Mouse (Mus musculus): ENCODE measurements at regions not wholly inside any gene's neighbourhood (a gene's known extent, or its start where the extent isn't known, plus 50 kb on each side); places are given as distances from the start of the nearest gene placed in this dataset.

GRCm38 (mm10) chr9:35328503-35328902 is 60.8 kb downstream of the Rpusd4 start:
- DNase-seq (ENCODE audit: low spot score in 2 of 2), result no peak

DNA sequence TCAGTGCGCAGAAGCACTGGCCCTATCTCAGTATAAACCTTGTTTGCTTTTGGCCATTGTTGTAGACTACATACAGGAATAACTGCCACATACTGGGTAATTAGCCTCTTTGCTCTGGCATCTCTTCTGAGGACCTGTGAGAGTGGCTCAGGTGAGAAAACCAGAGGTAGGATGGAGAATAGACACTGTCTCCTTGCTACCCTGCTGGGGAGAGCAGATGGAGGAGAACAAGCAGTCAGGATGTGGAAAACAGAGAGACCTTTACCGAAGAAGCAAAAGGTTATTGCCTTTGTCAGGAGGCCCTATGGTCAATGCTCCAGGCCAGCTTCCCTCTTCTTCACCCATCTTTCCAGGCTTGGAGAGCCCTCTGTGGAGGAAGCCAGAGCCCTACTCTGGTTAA is 62.7 kb downstream of the Rpusd4 start:
- no peak for DNase-seq (ENCODE audit: low spot score in 2 of 2)

GRCm38 (mm10) chr9:35331241-35331680 is 63.6 kb downstream of the Rpusd4 start:
- DNase-seq (ENCODE audit: low spot score in 2 of 2), result no peak

- no peak for DNase-seq (ENCODE audit: low spot score in 2 of 2)
Observed at GRCm38 (mm10) chr9:35332688-35333630, 65.3 kb downstream of the Rpusd4 start.

GRCm38 (mm10) chr9:35333631-35334005 is 66.0 kb downstream of the Rpusd4 start:
- DNase-seq (ENCODE audit: low spot score in 2 of 2), result no peak

DNA sequence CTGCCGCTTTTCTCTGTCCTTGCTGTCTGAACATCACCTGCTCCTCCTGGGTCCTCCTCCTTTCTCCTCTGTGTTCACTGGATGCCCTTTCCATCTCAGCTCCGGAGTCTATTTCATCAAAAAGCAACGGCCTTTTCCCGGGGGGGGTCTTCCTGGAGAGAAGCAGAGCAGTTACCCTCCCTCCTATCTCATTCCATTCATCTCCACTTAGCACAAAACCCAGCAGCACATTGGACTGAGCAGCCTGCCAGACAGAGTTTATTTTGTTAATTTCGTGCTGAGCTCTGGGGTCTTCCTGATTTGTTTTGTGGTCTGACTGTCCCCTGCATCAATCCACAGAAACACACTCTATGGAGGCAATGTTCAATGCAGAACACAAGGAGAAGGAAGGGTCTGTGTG is 66.9 kb downstream of the Rpusd4 start:
- no peak for DNase-seq (ENCODE audit: low spot score in 2 of 2)

GRCm38 (mm10) chr9:35335181-35335580 is 67.5 kb downstream of the Rpusd4 start:
- no peak for DNase-seq (ENCODE audit: low spot score in 2 of 2)

DNA sequence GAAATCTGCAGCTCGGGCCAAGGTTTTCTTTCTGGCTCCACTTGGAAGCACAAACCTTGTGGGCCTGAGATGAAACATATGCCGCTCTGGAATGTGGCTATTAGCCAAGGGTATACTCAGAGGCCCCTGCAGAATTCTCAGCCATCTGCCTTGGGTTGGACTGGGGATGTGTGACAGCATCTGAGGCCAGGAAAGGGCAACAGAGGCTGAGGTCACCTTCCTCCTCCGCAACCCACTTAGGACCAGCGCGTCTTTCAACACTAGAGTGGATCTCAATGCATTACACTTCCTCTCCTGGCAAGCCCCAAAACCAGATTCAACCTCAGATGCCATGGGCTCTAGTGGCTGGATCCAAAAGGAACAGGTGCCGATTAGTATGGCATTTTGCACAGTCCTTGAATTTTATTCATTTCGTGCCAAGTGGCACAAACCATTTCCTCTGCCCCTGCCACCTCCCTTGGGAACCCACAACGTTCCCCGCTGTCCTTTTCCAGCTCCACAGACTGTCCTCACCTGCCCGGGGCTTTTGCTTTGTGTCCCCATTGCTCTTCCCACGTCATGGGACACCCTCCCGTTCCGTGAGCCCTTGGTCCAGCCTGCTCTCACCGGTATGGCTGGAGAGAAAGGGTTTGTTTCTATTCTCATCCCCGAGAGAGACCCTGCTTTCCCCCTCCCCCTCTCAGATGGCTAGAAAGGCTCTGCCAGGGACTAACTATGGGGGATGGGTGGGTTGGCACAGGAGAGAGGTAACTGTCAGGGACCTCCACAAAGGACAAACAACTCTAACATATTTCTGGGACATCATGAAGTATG is 68.4 kb downstream of the Rpusd4 start:
- DNase-seq (ENCODE audit: low spot score in 2 of 2), result no peak

DNA sequence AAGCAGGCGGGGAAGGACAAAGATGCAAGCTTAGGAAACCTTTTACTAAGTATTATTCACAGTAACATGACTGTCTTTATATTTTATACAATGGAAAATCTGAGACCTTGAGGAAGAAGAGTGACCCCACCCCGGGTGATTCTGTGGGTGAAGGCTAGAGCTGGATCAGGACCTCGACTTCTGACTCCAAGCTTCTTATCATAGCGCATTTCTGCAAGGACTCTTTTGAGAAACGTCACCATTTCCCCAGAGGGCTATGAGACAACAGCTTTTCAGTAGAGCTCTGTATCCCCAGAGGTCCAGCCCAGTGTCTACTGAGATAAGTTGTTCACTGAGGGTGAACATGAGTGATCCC is 69.0 kb downstream of the Rpusd4 start:
- DNase-seq (ENCODE audit: low spot score in 2 of 2), result no peak

DNA sequence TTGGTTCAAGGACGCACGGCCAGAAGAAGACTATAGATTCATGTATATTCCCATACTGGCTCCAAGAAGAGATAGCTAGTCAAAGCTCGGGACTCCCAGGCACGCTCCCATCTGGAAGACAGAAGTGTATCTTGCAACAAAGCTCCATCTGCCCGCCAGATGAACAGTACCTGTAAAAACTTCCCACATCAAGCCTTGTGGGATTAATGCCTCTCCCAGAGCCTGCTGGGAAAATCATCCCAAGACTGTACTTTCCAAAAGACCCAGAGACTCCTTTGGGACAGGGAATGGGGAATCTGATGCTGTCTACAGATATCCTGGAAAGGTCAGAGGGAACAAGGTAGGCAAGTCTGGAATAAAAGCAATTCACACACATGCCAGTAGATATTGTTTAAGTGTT is 71.2 kb downstream of the Rpusd4 start:
- DNase-seq (ENCODE audit: low spot score in 2 of 2), result no peak

GRCm38 (mm10) chr9:35339492-35340262 is 72.0 kb downstream of the Rpusd4 start:
- DNase-seq (ENCODE audit: low spot score in 2 of 2), result no peak

- DNase-seq (ENCODE audit: low spot score in 2 of 2), result no peak
Observed at GRCm38 (mm10) chr9:35340263-35340573, 72.6 kb downstream of the Rpusd4 start.

DNA sequence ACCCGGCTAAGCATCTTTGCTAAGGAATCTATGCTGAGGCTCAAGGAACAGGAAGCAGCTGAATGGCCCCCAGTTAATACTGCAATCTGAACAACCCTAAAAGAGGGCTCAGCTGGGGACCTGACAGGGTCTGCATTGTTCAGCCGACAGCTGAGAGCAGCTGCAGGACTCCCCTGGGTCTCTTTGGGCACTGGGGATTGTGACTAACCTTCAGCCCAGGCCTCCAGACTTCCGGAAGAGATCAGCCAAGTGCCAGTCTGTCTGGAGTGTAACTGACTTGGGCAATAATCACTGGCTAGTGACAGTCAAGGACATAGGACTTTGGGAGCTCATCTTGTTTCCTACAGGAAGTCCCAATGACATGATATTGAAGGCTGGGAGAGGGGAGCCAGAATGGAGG is 73.1 kb downstream of the Rpusd4 start:
- DNase-seq (ENCODE audit: low spot score in 2 of 2), result peak in 1 of 2 experiments; percentile 29

GRCm38 (mm10) chr9:35341386-35341785 is 73.7 kb downstream of the Rpusd4 start:
- no peak for DNase-seq (ENCODE audit: low spot score in 2 of 2)

- peak in 1 of 2 experiments; percentile 43 for DNase-seq (ENCODE audit: low spot score in 2 of 2)
Observed at GRCm38 (mm10) chr9:35342436-35342835, 74.8 kb downstream of the Rpusd4 start.

- no peak for DNase-seq (ENCODE audit: low spot score in 2 of 2)
Observed at GRCm38 (mm10) chr9:35343336-35343735, 75.7 kb downstream of the Rpusd4 start.

GRCm38 (mm10) chr9:35344374-35344773 is 76.6 kb upstream of the Cdon start:
- no peak for DNase-seq (ENCODE audit: low spot score in 2 of 2)

- no peak for DNase-seq (ENCODE audit: low spot score in 2 of 2)
Observed at GRCm38 (mm10) chr9:35346378-35346777, 74.5 kb upstream of the Cdon start.

DNA sequence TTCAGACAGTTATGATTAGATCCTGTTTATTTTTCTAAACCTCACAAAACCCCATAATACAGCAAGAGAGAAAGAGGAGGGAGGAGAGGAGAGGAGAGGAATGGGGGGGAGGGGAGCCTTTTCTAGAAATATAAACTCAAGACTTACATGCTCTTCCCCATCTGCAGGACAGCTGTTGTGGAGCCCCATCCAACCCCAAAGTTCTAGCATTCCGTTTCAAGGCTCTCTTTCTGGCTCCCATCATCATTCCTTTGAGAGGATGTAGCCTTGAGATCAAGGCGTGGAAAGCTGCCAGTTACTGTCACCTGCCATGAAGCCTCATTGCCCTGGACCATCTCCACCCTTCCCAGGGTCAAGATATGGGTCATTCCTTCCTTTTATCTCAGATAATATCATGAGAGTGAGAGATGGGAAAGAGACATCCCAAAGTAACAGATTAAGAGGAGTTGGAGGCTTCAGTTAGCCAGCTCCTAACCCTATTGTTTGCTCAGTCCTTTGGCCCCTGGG is 70.8 kb upstream of the Cdon start:
- DNase-seq (ENCODE audit: low spot score in 2 of 2), result no peak

DNA sequence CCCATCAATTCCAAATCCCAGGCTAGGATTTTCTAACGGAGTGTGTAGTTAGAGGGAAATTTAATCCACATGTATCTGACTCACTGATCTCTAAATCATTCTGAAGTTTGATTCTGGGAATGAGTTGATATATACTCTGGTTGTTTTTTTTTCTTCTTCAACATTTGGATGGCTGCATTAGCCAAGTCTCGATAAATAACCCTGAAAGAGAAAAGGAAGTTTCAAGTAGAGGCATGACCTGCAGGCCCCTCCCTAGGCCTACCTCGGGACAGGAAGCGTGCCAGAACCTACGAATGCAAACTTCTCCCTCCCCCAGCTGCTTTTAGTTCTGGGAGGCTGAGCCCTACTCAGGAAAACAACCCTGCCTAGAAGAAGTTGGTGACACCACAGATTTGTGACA is 69.4 kb upstream of the Cdon start:
- no peak for DNase-seq (ENCODE audit: low spot score in 2 of 2)

- no peak for DNase-seq (ENCODE audit: low spot score in 2 of 2)
Observed at GRCm38 (mm10) chr9:35354652-35355130, 66.2 kb upstream of the Cdon start.

DNA sequence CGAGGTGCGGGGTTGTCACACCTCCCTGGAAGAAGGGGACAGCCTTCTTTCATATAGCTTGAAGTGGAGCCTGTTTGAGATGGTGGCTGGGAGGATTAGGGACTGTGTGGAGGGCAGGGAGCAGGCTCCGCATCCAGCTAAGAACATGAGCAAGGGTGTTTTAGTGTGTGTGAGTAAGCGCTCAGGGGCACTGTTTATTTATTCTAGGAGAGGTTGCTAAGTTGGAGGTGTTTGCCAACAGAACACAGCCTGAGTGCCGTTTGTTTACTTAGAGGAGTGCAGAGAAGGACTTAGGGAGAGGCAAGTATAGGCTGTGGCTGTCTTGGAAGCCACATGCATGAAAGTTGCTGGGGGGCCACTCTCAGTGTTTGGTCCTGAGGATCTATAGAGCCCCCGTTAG is 61.2 kb upstream of the Cdon start:
- DNase-seq (ENCODE audit: low spot score in 2 of 2), result no peak

Measured in gastrocnemius, adult 8-10 months (tissue).